Mouse (Mus musculus): ENCODE data around the gene Atp6v1d. TPM values are rescaled to one million over a fixed set of nuclear protein-coding genes. Genes with fewer than 3 reads are reported as not detected.

Gene Atp6v1d
- polyA plus RNA-seq, 1 experiment, result 6.8 TPM

DNA sequence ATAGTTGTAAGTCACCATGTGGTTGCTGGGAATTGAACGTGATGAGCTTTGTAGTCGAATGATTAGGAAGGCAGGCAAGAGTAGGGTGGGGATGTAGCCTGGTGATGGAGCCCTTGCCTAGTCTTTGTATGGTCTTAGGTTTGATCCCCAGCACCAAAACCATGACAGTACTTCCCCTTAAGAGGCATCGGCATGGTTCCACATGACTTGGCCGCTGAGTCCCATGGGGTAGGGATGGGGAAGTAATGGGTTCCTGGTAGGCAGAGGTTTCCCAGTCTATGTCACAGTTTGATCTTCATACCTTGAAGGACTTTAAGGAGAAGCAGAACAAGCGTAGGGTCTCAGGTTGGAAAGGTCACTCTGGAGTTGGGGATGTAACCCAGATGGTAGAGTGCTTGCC, 40.0 kb upstream of the Atp6v1d start:
- DNase-seq (ENCODE audit: low read depth in 1 of 2, low spot score in 2 of 2), result peak in 1 of 2 experiments; percentile 69
- 68% methylated on average over 5 of the region's 5 CpGs for WGBS
- Histone ChIP-seq H3K27ac (ENCODE audit: insufficient read depth, low read length) (no peak overlapping the region), H3K4me1 (ENCODE audit: control insufficient read depth, insufficient read depth, insufficient read length) (no peaks in the 10 kb centered on the region), H3K27me3 (ENCODE audit: control insufficient read depth, insufficient read depth, low read length) (no peaks in the 10 kb centered on the region), H3K4me3 (ENCODE audit: extremely low read depth, insufficient read depth, insufficient read length) (no peak overlapping the region), H3K36me3 (ENCODE audit: control insufficient read depth, insufficient read depth, low read length) (no peaks in the 10 kb centered on the region)
- no peak for TF ChIP-seq CTCF (IDR thresholded peaks at IDR 0.05; ENCODE audit: extremely low read depth, insufficient read depth, insufficient read length, insufficient replicate concordance)
- TF ChIP-seq POLR2A (IDR thresholded peaks at IDR 0.05; ENCODE audit: low read depth, low read length), result no peak

DNA sequence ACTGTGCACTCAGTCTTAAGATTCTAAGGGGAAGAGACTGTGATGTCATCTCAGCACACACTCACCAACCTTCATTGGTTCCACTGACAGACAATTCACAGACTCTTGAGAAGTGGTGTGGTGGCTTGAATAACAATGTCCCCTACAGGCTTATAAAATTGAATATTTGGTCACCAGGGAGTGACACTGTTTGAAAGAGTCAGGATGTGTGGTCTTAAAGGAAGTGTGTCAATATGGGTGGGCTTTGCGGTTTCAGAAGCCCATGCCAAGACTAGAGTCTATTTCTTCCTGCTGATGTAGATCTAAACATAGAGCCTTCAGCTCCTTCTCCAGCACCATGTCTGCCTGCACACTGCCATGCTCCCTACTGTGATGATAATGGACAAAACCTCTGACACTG, 36.4 kb upstream of the Atp6v1d start:
- Histone ChIP-seq H3K4me3 (ENCODE audit: extremely low read depth, insufficient read depth, insufficient read length) (no peak overlapping the region), H3K27ac (ENCODE audit: insufficient read depth, low read length) (no peak overlapping the region), H3K4me1 (ENCODE audit: control insufficient read depth, insufficient read depth, insufficient read length) (no peaks in the 10 kb centered on the region), H3K27me3 (ENCODE audit: control insufficient read depth, insufficient read depth, low read length) (no peaks in the 10 kb centered on the region), H3K36me3 (ENCODE audit: control insufficient read depth, insufficient read depth, low read length) (no peaks in the 10 kb centered on the region)
- 83% methylated on average over 1 of the region's 1 CpGs for WGBS
- no peak for DNase-seq (ENCODE audit: low read depth in 1 of 2, low spot score in 2 of 2)
- TF ChIP-seq POLR2A (IDR thresholded peaks at IDR 0.05; ENCODE audit: low read depth, low read length) (no peak), CTCF (IDR thresholded peaks at IDR 0.05; ENCODE audit: extremely low read depth, insufficient read depth, insufficient read length, insufficient replicate concordance) (no peak)

DNA sequence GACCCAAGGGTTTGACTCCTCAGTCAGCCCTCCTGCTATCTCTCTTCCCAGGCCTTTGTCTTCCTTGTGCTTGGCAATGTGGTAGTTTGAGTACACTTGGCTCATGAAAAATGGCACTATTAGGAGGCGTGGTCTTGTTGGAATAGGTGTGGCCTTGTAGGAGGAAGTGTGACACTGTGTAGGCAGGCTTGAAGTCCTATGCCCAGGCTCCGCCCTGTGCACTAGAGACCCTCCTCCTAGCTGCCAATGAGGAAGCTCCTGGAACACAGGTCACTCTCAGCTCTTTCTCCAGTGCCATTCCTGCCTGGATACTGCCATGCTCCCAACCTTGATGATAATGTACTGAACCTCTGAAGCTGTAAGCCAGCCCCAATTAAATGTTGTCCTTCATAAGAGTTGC, 29.7 kb upstream of the Atp6v1d start:
- Histone ChIP-seq H3K36me3 (ENCODE audit: control insufficient read depth, insufficient read depth, low read length) (peaks cover 4% of the 10 kb centered on the region), H3K27ac (ENCODE audit: insufficient read depth, low read length) (no peak overlapping the region), H3K4me1 (ENCODE audit: control insufficient read depth, insufficient read depth, insufficient read length) (no peaks in the 10 kb centered on the region), H3K27me3 (ENCODE audit: control insufficient read depth, insufficient read depth, low read length) (no peaks in the 10 kb centered on the region), H3K4me3 (ENCODE audit: extremely low read depth, insufficient read depth, insufficient read length) (no peak overlapping the region)
- 84% methylated on average over 2 of the region's 2 CpGs for WGBS
- TF ChIP-seq CTCF (IDR thresholded peaks at IDR 0.05; ENCODE audit: extremely low read depth, insufficient read depth, insufficient read length, insufficient replicate concordance) (no peak), POLR2A (IDR thresholded peaks at IDR 0.05; ENCODE audit: low read depth, low read length) (no peak)
- DNase-seq (ENCODE audit: low read depth in 1 of 2, low spot score in 2 of 2), result no peak

DNA sequence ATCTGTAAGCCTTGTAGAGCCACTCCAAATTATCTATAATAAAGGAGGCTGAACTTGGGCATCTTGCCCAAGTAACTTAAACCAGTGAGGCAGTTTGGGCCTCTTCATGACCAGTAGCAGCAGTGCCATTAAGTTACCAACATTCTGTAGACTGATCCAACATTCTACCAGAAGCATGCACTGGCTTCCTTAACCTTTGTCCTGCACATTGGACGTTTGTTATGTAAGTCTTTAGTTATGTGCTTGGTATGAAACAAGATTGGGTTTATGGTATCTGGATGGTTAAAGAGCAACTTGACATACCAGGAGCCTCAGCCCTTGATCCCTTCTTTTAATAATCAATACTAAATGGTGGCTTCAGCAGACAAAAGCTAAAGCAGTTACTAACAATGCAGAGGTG, 28.6 kb upstream of the Atp6v1d start:
- H3K36me3 ChIP-seq (ENCODE audit: control insufficient read depth, insufficient read depth, low read length), result peaks cover 11% of the 10 kb centered on the region
- H3K27me3 ChIP-seq (ENCODE audit: control insufficient read depth, insufficient read depth, low read length), result no peaks in the 10 kb centered on the region
- no peaks in the 10 kb centered on the region for H3K4me1 ChIP-seq (ENCODE audit: control insufficient read depth, insufficient read depth, insufficient read length)
- no peak for DNase-seq (ENCODE audit: low read depth in 1 of 2, low spot score in 2 of 2)
- H3K27ac ChIP-seq (ENCODE audit: insufficient read depth, low read length), result no peak overlapping the region
- no peak overlapping the region for H3K4me3 ChIP-seq (ENCODE audit: extremely low read depth, insufficient read depth, insufficient read length)
- TF ChIP-seq POLR2A (IDR thresholded peaks at IDR 0.05; ENCODE audit: low read depth, low read length) (no peak), CTCF (IDR thresholded peaks at IDR 0.05; ENCODE audit: extremely low read depth, insufficient read depth, insufficient read length, insufficient replicate concordance) (no peak)
- WGBS, result 62% methylated on average over 1 of the region's 1 CpGs

DNA sequence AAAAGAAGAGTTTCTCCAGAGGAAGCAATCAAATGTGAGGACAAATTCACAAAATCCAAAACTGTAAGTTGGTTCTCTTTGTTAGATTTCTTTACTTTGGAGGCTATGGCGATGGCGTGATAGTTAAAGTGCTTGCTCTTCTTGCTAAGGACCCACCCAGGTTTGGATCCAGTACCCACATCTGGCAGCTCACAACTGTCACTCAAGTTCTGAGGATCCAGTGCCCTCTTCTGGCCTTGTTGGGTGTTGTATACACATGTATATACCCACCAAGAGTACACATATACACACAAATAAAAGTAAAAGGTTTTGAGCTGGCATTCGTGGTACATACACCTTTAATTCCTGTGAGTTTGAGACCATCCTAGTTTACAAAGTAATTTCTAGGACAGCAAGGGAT, 13.1 kb upstream of the Atp6v1d start:
- WGBS, result 95% methylated on average over 3 of the region's 3 CpGs
- Histone ChIP-seq H3K27me3 (ENCODE audit: control insufficient read depth, insufficient read depth, low read length) (no peaks in the 10 kb centered on the region), H3K27ac (ENCODE audit: insufficient read depth, low read length) (no peak overlapping the region), H3K4me1 (ENCODE audit: control insufficient read depth, insufficient read depth, insufficient read length) (no peaks in the 10 kb centered on the region), H3K4me3 (ENCODE audit: extremely low read depth, insufficient read depth, insufficient read length) (no peak overlapping the region), H3K36me3 (ENCODE audit: control insufficient read depth, insufficient read depth, low read length) (peaks cover 24% of the 10 kb centered on the region)
- no peak for DNase-seq (ENCODE audit: low read depth in 1 of 2, low spot score in 2 of 2)
- TF ChIP-seq POLR2A (IDR thresholded peaks at IDR 0.05; ENCODE audit: low read depth, low read length), result no peak
- TF ChIP-seq CTCF (IDR thresholded peaks at IDR 0.05; ENCODE audit: extremely low read depth, insufficient read depth, insufficient read length, insufficient replicate concordance), result no peak

DNA sequence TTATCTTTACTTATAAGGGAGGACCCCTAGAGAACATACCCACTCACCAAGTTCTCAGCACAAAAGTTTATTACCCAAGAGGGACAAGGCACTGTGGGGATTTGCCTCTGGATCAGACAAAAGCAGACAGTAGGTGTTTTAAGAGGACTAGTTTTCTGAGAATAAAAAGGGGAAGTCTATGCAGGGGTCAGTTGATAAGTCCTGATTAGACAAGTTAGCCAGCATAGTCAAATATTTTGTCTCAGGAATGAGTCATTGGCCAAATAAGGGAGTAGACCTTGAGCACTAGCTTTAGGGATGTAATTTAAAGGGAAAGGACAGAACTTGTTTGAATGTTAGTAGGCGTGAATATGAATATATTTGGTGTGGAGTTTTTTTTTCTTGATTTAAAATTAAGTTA, 6.7 kb upstream of the Atp6v1d start:
- DNase-seq (ENCODE audit: low read depth in 1 of 2, low spot score in 2 of 2), result no peak
- H3K36me3 ChIP-seq (ENCODE audit: control insufficient read depth, insufficient read depth, low read length), result peaks cover 16% of the 10 kb centered on the region
- peaks cover 2% of the 10 kb centered on the region for H3K4me1 ChIP-seq (ENCODE audit: control insufficient read depth, insufficient read depth, insufficient read length)
- no peak overlapping the region for H3K27ac ChIP-seq (ENCODE audit: insufficient read depth, low read length)
- no peak overlapping the region for H3K4me3 ChIP-seq (ENCODE audit: extremely low read depth, insufficient read depth, insufficient read length)
- no peak for TF ChIP-seq POLR2A (IDR thresholded peaks at IDR 0.05; ENCODE audit: low read depth, low read length)
- TF ChIP-seq CTCF (IDR thresholded peaks at IDR 0.05; ENCODE audit: extremely low read depth, insufficient read depth, insufficient read length, insufficient replicate concordance), result no peak
- no peaks in the 10 kb centered on the region for H3K27me3 ChIP-seq (ENCODE audit: control insufficient read depth, insufficient read depth, low read length)
- 83% methylated on average over 1 of the region's 1 CpGs for WGBS

DNA sequence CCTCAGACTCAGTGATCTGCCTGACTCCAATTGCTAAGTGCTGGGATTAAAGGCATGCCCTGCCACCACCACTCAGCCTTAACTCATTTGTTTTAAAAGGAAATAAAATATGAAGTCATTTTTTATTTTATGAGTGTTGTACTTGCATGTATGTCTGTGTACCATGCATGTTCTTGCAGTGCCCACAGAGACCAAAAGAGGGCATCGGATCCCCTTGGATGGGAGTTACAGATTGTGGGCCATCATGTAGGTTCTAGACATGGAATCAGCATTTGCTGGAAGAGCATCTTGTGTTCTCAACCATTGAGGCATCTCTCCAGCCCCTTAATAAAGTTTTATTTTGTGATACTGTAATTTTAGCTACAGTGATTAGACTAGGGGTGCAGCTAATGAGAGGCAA, 4.0 kb upstream of the Atp6v1d start:
- Histone ChIP-seq H3K4me3 (ENCODE audit: extremely low read depth, insufficient read depth, insufficient read length) (no peak overlapping the region), H3K36me3 (ENCODE audit: control insufficient read depth, insufficient read depth, low read length) (peaks cover 13% of the 10 kb centered on the region), H3K27me3 (ENCODE audit: control insufficient read depth, insufficient read depth, low read length) (no peaks in the 10 kb centered on the region), H3K4me1 (ENCODE audit: control insufficient read depth, insufficient read depth, insufficient read length) (peaks cover 2% of the 10 kb centered on the region), H3K27ac (ENCODE audit: insufficient read depth, low read length) (no peak overlapping the region)
- 97% methylated on average over 1 of the region's 1 CpGs for WGBS
- no peak for DNase-seq (ENCODE audit: low read depth in 1 of 2, low spot score in 2 of 2)
- TF ChIP-seq POLR2A (IDR thresholded peaks at IDR 0.05; ENCODE audit: low read depth, low read length), result no peak
- TF ChIP-seq CTCF (IDR thresholded peaks at IDR 0.05; ENCODE audit: extremely low read depth, insufficient read depth, insufficient read length, insufficient replicate concordance), result peak; percentile 2; the same call in 1 of the 2 replicates

All from spleen, adult 2 months (tissue).